In genomic region chr12:83512783-83513182, GRCm38 (mm10) we compare ENCODE assay signal across 18 mouse cellular contexts. TPM values are rescaled to one million over a fixed set of nuclear protein-coding genes. Genes with fewer than 3 reads are reported as not detected.
DNase-seq lines count a peak whose midpoint lies in the region; ATAC-seq lines count a peak whose summit lies in the region.
"Had no signal": no experiment of that assay in that cellular context is flagged by ENCODE, and none has a peak within 500 bp of the region (broad histone marks: within the 10 kb centered on the region; RNA-seq: fewer than 3 reads in every experiment).

No protein-coding gene starts in this region.

- H3K36me3 ChIP-seq in hindbrain, embryonic 15.5 days: no peaks in the 10 kb centered on the region
- no peaks in the 10 kb centered on the region for H3K36me3 ChIP-seq in hindbrain, embryonic 11.5 days (ENCODE audit: control insufficient read depth, insufficient read depth, low read length)
- no peaks in the 10 kb centered on the region for H3K36me3 ChIP-seq in forebrain, embryonic 14.5 days (ENCODE audit: control insufficient read depth, insufficient read depth, low read length)
- H3K36me3 ChIP-seq in limb, embryonic 13.5 days: no peaks in the 10 kb centered on the region
- H3K36me3 ChIP-seq: embryonic facial prominence, embryonic 13.5 days; heart, embryonic 10.5 days; neural tube, embryonic 12.5 days; stomach, embryonic 15.5 days had no signal

- H3K27me3 ChIP-seq in hindbrain, embryonic 15.5 days: no peaks in the 10 kb centered on the region
- no peaks in the 10 kb centered on the region for H3K27me3 ChIP-seq in hindbrain, embryonic 11.5 days (ENCODE audit: control insufficient read depth, insufficient read depth, low read length)
- H3K27me3 ChIP-seq in forebrain, embryonic 14.5 days (replicated peaks; ENCODE audit: control insufficient read depth, insufficient read depth, low read length): no peaks in the 10 kb centered on the region
- no peaks in the 10 kb centered on the region for H3K27me3 ChIP-seq in limb, embryonic 13.5 days
- H3K27me3 ChIP-seq: embryonic facial prominence, embryonic 13.5 days; neural tube, embryonic 12.5 days; stomach, embryonic 15.5 days had no signal

- no peaks in the 10 kb centered on the region for H3K9me3 ChIP-seq in hindbrain, embryonic 15.5 days
- no peaks in the 10 kb centered on the region for H3K9me3 ChIP-seq in hindbrain, embryonic 11.5 days (ENCODE audit: control insufficient read depth, low read length)
- H3K9me3 ChIP-seq in forebrain, embryonic 14.5 days (replicated peaks; ENCODE audit: control insufficient read depth, low read length): no peaks in the 10 kb centered on the region
- H3K9me3 ChIP-seq in limb, embryonic 13.5 days: no peaks in the 10 kb centered on the region
- H3K9me3 ChIP-seq: embryonic facial prominence, embryonic 13.5 days; heart, embryonic 10.5 days; megakaryocyte, embryonic 14.5 days; neural tube, embryonic 12.5 days; stomach, embryonic 15.5 days had no signal

- no peak overlapping the region; the same call in 1 of the 2 replicates for H3K4me2 ChIP-seq in hindbrain, embryonic 15.5 days
- no peak overlapping the region for H3K4me2 ChIP-seq in hindbrain, embryonic 11.5 days (replicated peaks; ENCODE audit: low read depth, low read length)
- H3K4me2 ChIP-seq in forebrain, embryonic 14.5 days (ENCODE audit: low read length): no peak overlapping the region
- peak overlapping the region; percentile 25 for H3K4me2 ChIP-seq in limb, embryonic 13.5 days (replicated peaks)
- H3K4me2 ChIP-seq: embryonic facial prominence, embryonic 13.5 days; neural tube, embryonic 12.5 days; stomach, embryonic 15.5 days had no signal

- peaks cover 7% of the 10 kb centered on the region for H3K4me1 ChIP-seq in hindbrain, embryonic 15.5 days (replicated peaks)
- no peaks in the 10 kb centered on the region for H3K4me1 ChIP-seq in hindbrain, embryonic 11.5 days (replicated peaks; ENCODE audit: control insufficient read depth, insufficient read depth, low read length)
- H3K4me1 ChIP-seq in forebrain, embryonic 14.5 days (ENCODE audit: control insufficient read depth, insufficient read depth, low read length): peaks cover 15% of the 10 kb centered on the region
- peaks cover 19% of the 10 kb centered on the region for H3K4me1 ChIP-seq in limb, embryonic 13.5 days

- peak; percentile 52; the same call in 1 of the 2 replicates for ATAC-seq in hindbrain, embryonic 15.5 days (ENCODE audit: low FRiP score, low read depth)
- ATAC-seq in hindbrain, embryonic 11.5 days (ENCODE audit: low FRiP score): no peak
- peak; percentile 79 for ATAC-seq in forebrain, embryonic 14.5 days
- 0 out of 2 replicates have a peak, but pooled peaks have one; percentile 48 for ATAC-seq in limb, embryonic 13.5 days (ENCODE audit: low FRiP score, low read depth)

- H3K27ac ChIP-seq in hindbrain, embryonic 15.5 days (replicated peaks): no peak overlapping the region; the same call in 1 of the 2 replicates
- no peak overlapping the region for H3K27ac ChIP-seq in hindbrain, embryonic 11.5 days (ENCODE audit: low read depth, low read length)
- peak overlapping the region; percentile 78 for H3K27ac ChIP-seq in forebrain, embryonic 14.5 days (ENCODE audit: low read depth, low read length)
- no peak overlapping the region for H3K27ac ChIP-seq in limb, embryonic 13.5 days
- H3K27ac ChIP-seq: embryonic facial prominence, embryonic 13.5 days; gastrocnemius, adult 2 months; heart, embryonic 10.5 days; neural tube, embryonic 12.5 days; stomach, embryonic 15.5 days had no signal

- no peak overlapping the region for H3K4me3 ChIP-seq in hindbrain, embryonic 15.5 days
- H3K4me3 ChIP-seq in hindbrain, embryonic 11.5 days (ENCODE audit: low read depth, low read length): no peak overlapping the region
- H3K4me3 ChIP-seq in forebrain, embryonic 14.5 days (ENCODE audit: low read depth, low read length): no peak overlapping the region
- no peak overlapping the region for H3K4me3 ChIP-seq in limb, embryonic 13.5 days
- H3K4me3 ChIP-seq: embryonic facial prominence, embryonic 13.5 days; gastrocnemius, adult 2 months; heart, embryonic 10.5 days; megakaryocyte, embryonic 14.5 days; neural tube, embryonic 12.5 days; stomach, embryonic 15.5 days had no signal

- no peak for DNase-seq in hindbrain, embryonic 11.5 days (ENCODE audit: low spot score)
- peak; percentile 87 for DNase-seq in Muller cell, postnatal 12 days (ENCODE audit: inconsistent ontology term)
- peak; percentile 80 for DNase-seq in forebrain, embryonic 14.5 days (ENCODE audit: low spot score)
- DNase-seq in kidney, adult 8-10 months: no peak
- no peak for DNase-seq in right cerebral cortex, postnatal 10 days (ENCODE audit: low spot score in 2 of 2)
- DNase-seq in adrenal gland, postnatal 25 days: no peak
- DNase-seq: cerebellum, postnatal 25 days; gastrocnemius, adult 2 months; layer of hippocampus, postnatal 36 days; liver; thymus, postnatal 4 days had no signal

- 18% methylated on average over 4 of the region's 4 CpGs for WGBS in hindbrain, embryonic 15.5 days
- WGBS in hindbrain, embryonic 11.5 days: 54% methylated on average over 4 of the region's 4 CpGs
- WGBS in forebrain, embryonic 14.5 days: 11% methylated on average over 4 of the region's 4 CpGs
- WGBS in limb, embryonic 13.5 days: 9% methylated on average over 4 of the region's 4 CpGs

- no peak overlapping the region for H3K9ac ChIP-seq in hindbrain, embryonic 15.5 days
- H3K9ac ChIP-seq in hindbrain, embryonic 11.5 days (ENCODE audit: low read depth, low read length): no peak overlapping the region
- H3K9ac ChIP-seq in forebrain, embryonic 14.5 days (ENCODE audit: low read length): no peak overlapping the region
- no peak overlapping the region for H3K9ac ChIP-seq in limb, embryonic 13.5 days
- H3K9ac ChIP-seq: embryonic facial prominence, embryonic 13.5 days; neural tube, embryonic 12.5 days; stomach, embryonic 15.5 days had no signal

RNA-seq across cellular contexts. Expression of gene Dcaf4, which starts 7.5 kb away (rescaled TPM):
- polyA plus RNA-seq in hindbrain, embryonic 15.5 days (2015; fragmentation: Nextera tagmentation; extraction: Ambion mirVana): 44.8 and 49.2 TPM in 2 replicates
- 25.0 and 26.5 TPM in 2 replicates for polyA plus RNA-seq in hindbrain, embryonic 11.5 days (2014; fragmentation: Nextera tagmentation; extraction: Ambion mirVana)
- 41.9 and 47.2 TPM in 2 replicates for polyA plus RNA-seq in forebrain, embryonic 14.5 days (2014; fragmentation: Nextera tagmentation; extraction: Ambion mirVana)
- polyA plus RNA-seq in limb, embryonic 13.5 days (2015; fragmentation: Nextera tagmentation; extraction: Ambion mirVana): 36.2 and 37.7 TPM in 2 replicates
- total RNA-seq in adrenal gland, postnatal 25 days (2021): 56.8 and 65.9 TPM in 2 replicates

RNA-seq across cellular contexts. Expression of gene Dpf3, which starts 25.3 kb away (rescaled TPM):
- 22.7 and 23.9 TPM in 2 replicates for polyA plus RNA-seq in hindbrain, embryonic 15.5 days (2015; fragmentation: Nextera tagmentation; extraction: Ambion mirVana)
- 17.0 and 23.5 TPM in 2 replicates for polyA plus RNA-seq in hindbrain, embryonic 11.5 days (2014; fragmentation: Nextera tagmentation; extraction: Ambion mirVana)
- polyA plus RNA-seq in forebrain, embryonic 14.5 days (2014; fragmentation: Nextera tagmentation; extraction: Ambion mirVana): 7.8 and 9.6 TPM in 2 replicates
- 5.7 and 6.1 TPM in 2 replicates for polyA plus RNA-seq in limb, embryonic 13.5 days (2015; fragmentation: Nextera tagmentation; extraction: Ambion mirVana)
- total RNA-seq in adrenal gland, postnatal 25 days (2021): 11.3 and 14.1 TPM in 2 replicates

Comparison
In these comparisons a context has a peak if more than half of its experiments do, and no peak if none do; other contexts are left out.
1. DNase-seq: peak in Muller cell, postnatal 12 days (single experiment) and forebrain, embryonic 14.5 days (single experiment); none in hindbrain, embryonic 11.5 days (single experiment), kidney, adult 8-10 months (0 of 2), right cerebral cortex, postnatal 10 days (0 of 2) and adrenal gland, postnatal 25 days (single experiment).